Mouse (Mus musculus): ENCODE measurements around the gene Cacna2d1.

- no peak for TF ChIP-seq CTCF (IDR thresholded peaks at IDR 0.05; ENCODE audit: borderline replicate concordance, insufficient read depth, low read depth, low read length)
- no peak for TF ChIP-seq POLR2A (IDR thresholded peaks at IDR 0.05; ENCODE audit: borderline replicate concordance, insufficient read depth, low read length)
Observed at GRCm38 (mm10) chr5:16373966-16374365, 439.5 kb downstream of the Cacna2d1 start.
